Mouse (Mus musculus): ENCODE results near the gene Foxp1. TPM values are rescaled to one million over a fixed set of nuclear protein-coding genes. Genes with fewer than 3 reads are reported as not detected.

Gene Foxp1
- total RNA-seq, 2 experiments from 2014 or later, result 44.7 to 51.6 TPM

DNA sequence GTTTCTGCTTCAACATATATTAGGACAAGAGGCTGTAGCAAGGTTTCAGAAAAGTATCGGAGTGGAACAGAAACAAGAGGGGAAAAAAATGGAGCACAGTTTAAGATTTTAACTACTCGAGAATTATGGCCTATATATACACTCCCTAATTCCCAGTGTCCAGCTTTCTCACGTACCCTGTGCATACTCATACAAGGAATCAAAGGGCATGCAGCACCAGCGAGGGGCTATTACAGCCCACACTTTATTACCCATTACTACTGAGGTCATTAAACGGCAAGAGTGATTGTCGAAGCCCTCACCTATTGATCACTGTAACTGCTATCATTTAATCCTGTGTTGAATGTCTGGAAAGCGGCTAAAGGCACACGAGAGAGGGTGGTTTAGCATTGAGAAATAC, 502.8 kb downstream of the Foxp1 start:
- DNase-seq, result no peak

DNA sequence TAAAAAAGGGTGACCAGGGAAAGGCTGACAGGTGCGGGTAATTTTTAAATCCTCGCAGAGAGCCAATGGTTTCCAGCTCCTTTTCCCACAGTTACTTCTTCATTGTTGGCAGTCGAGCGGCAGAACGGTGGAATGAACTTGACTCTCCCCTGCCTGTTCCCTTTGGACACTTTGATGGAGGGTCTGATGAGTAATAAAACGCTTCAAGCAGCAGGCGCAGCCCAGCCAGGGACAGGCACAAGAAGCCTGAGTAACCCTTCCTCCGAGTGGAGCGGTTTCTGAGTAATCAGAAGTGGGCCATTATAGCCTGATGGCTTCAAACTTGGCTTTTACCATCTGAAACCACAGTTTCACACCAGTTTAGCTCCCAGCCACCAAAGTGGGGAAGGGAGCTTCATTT, 503.3 kb downstream of the Foxp1 start:
- DNase-seq, result peak; percentile 48

DNA sequence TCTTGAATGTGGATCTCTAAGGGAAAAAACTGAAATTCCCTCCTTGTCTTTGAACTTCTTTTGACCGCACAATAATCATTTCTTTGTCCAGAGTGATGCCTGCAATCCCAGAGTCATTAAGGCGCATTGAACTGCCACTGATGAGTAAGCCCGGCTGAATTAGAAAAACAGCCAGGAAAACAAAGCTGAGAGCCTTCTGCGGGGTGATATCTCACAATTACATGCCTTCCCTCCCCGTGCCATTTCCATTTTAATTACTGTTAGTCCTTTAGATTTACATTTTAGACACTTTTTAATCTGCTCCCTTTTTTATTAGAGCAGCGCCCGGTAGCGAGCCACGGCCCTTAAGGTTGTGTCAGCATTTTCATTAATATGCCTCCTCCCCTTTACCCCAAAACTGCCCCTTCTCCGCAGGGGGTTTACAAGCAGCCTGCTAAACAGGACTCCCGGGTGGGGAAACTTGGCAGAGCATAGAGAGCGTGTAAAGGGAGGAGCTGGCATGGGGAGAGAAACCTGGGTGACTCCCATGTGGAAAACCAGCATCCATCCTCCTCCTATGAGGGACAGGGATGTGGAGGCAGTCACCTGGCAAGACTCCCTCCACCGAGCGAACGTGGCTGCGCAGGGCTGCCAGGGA, 508.5 kb downstream of the Foxp1 start:
- no peak for DNase-seq

DNA sequence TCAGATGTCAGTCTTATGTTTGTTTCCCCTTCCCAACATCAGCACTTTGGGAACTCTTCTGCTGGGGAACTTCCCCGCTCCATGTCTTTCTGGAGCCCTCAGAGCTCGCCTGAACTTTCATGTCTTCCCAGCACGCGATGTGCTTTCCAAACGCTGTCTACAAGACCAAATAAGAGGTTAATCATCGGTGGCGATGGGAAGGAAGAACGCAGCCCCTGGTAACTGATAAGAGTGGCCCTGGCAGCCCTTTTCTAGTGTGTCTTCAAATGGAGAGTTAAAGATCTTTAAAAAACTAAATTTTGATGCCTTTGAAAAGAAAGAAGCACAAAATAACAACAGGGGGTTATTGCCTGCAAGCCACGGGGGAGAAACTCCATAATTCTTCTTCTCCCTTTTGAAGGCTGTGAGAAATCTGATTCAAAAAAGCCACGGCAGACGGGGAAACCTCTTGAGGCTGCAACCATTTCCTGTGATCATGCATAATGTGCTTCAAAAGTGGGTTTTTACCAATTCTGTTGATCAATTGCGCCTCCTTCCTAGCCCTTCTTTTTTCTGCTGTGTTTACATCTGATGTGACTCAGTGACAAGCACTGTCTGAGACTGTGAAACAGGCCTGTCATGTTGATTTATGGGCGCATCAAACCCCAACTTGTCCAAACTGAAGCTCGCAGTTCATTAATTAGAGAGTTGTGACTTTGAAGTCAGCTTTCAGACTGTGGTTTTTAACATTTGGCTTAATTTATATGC, 509.2 kb downstream of the Foxp1 start:
- no peak for DNase-seq

DNA sequence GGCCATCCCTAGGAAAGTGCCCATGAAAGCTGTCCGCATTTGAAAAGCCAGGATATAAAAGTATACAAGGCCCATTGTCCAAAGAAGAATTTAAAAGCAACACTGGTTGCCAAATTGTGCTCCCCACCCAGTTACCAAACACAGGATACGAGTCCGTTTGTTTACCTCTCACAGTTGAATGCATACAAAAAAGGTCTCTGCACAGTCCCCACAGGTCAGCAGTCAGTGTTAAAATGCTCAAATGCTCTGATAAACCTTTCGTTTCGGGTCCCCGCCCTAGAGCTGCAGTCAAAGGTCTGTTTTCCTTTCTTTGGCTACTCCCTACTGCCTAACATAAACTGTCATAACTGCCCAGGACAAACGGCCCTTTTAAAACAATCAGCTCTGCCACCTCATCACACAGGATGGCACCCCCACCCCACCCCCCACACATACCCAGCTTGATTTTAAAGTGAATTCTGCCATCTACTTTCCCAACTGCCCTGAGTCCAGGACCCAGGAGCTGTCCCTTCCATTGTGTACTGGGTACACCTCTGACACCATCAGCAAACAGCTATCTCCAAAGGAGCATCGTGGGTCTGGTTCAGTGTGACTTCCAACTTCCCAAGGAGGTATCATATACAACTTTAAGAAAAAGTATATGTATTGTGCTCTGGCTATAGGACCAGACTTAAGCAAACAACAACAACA, 510.5 kb downstream of the Foxp1 start:
- no peak for DNase-seq

DNA sequence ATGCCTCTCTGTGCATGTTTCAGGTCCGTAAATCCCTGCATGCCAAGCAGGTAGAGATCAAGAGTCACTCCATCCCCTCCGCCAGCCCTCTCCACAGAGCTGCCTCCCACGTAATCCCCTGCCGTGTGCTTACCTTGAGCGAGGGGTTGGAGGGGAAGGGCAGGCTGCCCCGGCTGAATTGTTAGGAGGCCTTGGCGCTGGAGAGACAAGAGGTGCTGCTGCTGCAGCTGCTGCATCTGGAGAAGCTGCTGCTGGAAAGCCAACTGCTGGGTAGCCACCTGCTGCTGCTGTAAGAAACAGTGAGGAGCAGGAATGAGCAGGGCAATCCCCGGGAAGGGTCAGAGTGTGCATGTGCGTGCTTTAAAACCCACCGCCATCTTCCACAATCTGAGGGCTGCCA, 512.8 kb downstream of the Foxp1 start:
- DNase-seq, result no peak

DNA sequence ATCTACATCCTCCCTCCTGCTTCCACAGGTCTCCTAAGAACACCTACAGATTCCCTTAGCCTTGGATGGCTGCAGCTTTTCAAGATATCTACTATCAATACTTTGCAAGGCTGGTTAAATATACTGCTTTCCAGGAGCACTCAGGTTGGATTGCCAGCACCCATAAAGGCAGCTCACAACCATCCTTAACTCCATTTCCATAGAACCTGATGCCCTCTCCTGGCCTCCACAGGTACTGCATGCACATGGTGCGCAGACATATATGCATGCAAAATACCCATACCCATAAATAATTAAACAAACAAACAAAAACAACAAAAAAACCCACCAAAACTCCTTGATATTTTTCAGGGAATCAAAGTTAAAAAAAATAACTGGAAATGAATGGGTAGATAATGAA, 514.0 kb downstream of the Foxp1 start:
- DNase-seq, result no peak

DNA sequence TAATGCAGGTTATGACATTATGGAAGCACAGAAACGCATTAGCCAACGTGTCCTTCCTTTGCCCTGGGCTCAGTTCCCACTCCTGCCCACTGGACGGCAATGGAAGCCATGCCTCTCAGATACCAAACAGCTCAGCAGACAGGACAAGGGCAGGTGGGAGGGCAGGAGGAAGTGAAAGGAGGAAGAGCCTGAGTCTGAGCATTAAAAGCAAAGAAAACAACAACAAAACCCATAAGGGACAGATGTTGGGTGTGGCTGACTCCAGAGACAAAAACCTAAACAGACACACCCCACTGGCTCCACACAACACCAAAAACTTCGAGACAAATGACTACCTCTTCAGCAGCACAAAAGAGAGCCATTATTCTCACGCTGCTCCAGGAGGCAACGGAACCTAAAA, 515.0 kb downstream of the Foxp1 start:
- DNase-seq, result no peak

DNA sequence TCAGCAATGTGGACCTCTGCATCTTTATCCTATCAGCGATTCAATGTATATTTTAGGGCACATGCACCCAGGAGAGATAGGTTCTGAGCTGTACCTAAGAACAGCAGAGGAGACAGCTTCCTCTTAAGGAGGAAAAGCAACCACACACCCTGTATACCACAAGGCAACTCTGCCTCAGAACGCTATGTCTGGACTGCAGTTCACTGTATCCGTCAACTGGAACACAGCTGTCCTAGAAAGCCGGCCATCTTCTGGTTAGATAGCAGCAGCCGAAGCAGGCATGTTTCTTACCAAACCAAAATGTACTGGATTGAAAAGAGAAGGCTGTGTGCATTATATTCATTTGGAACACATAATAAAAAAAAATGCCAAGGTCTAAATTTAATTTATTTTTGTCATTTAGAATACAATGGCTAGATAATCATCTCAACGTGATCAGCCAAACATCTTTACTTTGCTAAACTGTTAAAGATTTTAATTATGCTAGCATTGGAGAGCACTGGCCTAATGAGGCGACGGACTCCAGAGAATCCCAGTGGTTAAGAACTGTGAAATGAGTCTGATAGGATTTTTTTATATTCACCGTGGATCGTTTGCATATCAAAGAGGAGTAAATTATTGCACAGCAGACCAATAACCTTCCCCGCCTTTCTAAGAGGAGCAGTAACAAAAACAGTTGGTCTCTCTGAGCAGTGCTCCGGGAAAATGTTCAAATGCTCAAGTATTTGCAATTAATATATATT, 518.1 kb downstream of the Foxp1 start:
- no peak for DNase-seq

DNA sequence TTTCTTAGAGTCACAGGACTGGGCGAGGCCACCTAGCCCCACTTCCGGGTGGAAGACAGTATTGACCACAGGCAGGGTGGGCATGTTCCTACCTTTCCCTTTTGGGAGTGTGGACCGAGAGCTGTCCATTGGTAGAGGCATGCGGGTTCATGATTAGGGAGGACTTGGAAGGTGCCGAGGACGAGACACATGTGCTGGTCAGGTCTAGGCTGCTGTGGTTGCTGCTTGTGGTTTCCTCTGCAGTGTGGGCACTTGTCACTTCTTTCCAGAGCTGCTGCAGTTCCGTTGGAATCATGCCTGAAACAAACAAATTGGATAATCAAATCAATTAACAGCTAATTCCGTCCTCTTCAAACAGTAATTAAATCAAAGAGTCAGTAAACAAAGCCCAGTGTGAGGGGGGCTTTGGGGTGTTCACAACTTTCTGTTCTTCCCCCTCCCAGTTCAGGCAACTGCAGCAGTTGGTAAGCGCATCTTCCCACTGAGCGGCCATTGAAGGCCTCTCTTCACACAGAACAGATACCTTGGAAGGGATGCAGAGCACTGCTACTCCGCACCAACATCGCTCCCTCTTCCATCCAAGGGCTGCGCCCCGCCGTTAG, 519.3 kb downstream of the Foxp1 start:
- no peak for DNase-seq

DNA sequence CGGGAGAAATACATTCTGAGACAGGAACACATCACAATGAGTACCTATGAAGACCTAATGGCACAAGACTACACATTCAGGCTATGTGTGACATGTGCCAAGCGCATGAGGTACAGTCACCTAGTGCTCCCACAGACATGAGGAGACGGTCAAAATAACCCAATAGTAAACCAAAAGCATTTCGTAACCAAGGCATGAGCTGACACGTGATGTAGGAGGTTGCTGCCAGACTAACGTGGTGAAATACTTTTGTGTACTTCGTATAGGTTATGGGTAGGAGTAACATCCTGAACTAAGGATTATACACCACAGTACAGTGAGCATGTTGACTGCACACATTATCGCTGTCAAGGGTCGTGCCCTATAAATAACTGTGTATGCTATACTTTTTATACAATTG, 520.9 kb downstream of the Foxp1 start:
- no peak for DNase-seq

DNA sequence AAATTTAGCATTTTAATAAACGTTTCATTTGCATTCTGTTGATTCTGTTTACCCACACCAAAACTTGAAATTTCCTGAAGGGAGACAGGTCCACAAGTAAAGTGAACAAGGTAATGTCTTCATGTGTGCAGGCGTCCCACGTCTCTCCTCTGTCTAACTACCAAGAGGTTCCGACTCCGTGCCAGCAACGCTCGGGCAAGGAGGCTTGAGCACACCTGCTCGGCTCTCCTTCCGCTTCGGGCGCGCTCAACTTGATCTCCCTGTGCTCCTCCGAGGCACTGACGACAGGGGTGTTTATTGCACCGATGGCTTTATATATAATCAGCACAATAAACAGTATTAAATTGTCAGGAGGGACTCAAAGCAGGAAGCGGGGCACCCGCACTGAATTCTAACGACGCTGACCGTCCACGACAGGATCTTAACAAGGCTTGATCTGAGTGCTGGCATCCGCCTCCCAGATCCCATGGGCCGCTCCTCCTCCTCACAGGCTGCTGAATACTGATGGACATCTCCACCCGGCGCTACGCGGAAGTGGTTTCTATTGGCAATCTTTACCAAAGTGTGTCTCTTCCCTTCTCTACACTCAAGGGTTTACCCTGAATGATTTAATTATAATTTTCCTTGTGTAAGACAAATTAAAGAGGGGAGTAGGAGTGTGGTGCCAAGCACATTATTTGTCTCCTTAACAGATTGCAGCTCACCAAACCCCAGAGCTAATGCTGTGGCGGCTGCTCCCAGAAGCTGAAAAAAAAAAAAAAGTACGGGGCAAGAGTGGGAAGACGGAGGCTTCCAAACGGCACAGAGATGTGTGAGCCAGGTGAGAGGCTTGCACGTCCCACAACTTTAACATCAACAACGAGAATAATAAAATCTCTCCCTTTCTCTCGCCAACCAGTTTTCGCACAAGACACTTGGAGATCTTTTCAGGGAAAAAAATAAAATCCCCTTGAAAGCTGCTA, 523.3 kb downstream of the Foxp1 start:
- DNase-seq, result no peak

DNA sequence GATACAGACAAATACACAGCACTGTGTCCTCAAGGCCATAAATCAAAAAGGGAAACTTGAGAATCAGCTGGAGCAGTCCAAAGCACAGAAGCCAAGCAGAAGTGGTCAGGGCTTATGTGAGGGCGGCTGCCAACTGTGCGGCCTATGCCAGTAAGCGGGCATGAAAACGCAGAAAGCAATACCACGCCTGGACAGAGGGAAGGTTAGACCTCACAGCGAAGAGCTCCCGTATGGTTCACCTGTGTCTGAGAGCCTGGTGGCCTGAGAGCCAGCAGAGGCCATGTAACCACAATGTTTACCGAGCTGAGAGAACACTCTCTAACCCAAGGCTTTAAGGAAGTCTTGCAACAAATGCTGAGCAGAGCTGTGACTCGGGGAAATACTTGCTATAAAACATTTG, 524.8 kb downstream of the Foxp1 start:
- peak; percentile 28 for DNase-seq

DNA sequence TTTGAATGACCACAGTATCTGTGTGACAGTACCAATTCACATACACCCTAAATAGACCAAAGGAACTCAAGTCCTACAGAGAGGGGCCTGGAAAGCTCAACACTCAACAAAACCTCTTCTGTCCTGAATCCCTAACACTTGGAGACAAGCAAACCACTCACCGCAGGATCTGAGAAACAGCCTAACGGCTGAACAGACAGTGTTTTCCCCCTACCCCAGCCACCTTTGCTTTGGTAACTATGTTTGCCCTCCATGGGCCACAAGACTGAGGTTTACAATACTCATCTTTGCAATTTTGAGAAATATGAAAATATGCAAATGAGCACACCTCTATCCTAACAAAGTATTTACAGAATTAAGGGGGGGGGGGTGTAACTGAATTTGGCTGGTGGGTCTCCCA, 525.7 kb downstream of the Foxp1 start:
- DNase-seq, result no peak

DNA sequence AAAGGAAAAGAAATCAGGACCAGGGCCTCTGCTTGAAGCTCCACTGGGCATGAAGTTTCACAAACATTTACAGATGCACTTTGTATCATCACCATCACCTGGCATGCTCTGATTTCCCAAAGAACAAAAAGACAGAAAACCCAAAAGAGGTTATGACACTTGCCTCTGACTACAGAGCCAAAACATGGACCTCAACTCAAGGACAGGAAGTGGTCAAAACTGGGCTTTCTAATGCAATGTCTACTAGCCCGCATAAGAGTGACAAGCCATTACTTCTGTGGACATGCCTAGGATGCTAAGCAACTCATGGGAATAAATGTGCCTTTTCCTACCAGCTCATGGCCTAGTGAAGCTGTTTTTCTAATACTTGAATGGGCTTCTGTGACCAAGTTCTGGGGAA, 526.2 kb downstream of the Foxp1 start:
- no peak for DNase-seq

DNA sequence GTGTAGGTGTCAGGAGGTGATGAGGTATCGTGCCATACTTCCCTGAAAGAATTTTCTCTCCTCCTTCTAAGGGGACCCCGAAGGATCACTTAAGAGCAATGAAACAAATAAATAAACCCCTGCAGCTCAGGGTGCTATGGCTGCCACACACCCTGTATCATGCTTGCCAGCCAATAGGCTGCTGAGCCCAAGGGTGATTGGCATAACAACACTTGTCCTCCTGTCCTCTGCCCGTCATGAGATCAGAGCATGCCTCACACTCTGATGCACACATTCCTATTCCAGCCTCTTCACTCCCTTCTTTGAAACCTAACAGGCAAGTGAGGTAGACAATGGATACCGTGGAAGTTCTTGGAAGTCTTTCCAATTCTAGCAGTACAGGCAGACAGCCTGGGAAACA, 526.8 kb downstream of the Foxp1 start:
- no peak for DNase-seq

DNA sequence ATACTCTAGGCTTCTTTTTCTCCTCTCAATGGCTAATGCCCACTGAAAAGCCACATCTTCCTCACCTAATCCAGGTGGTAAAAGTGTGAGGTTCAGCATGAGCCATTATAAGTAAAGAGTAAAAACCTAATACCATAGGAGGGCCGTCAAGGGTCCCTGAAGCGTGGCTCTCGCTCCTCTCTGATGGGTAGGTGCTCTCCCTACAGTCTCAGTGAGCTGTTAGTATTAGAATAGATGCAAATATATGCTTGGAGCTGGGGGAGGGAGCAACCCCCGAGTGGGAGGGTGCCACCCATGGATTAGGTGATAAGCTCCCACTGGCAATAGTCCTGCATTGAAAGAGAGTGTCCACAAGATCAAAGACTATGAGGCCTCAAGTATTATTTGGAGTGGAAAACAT, 527.6 kb downstream of the Foxp1 start:
- DNase-seq, result no peak

DNA sequence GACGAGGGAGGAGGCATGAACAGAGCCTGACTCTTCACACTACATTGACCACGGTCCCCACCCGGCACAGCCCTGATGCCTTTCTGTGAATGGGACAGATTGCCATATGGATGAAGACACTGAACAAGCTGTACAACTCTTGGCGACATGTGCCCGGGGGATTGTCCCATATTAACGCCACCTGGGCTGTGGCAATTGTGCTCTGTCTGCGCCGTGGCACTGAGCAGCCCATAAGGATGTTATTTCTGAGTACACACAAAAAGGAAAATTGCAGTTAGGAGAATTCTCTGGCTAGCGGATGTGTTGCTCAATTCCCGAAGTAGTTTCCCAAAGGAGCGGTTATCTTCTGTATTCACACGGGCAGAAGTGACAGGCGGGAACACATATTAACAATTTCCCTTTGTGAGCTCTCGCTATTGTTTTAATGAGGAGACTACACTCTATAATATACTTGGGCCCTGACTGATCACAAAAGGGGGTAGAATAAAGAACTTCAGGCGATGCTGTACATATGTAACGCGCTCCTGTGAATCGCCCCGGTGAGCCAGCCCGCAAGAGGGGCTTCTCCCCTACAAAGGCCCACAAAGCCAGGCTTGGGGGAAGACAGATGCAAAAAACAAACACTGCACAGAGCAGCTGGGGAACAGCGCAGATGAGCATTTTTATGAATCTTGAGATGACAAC, 528.3 kb downstream of the Foxp1 start:
- no peak for DNase-seq

DNA sequence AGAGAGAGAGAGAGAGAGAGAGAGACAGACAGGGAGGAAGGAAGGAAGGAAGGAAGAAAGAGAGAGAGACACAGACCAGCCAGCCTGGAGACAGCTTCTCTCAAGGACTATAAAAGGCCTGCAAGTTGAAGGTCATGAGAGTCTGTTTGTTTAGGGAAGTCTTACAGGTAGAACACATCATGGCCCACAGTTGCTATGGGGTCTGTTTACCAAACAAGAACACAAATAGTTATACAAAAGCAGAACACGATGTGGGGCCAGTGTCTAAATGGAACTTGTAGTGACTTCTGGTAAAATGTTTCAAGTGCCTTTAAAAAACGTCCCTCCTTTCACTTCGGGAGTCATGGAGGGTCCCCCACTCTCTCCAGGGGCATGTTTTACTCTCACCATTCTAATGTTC, 529.3 kb downstream of the Foxp1 start:
- DNase-seq, result no peak

DNA sequence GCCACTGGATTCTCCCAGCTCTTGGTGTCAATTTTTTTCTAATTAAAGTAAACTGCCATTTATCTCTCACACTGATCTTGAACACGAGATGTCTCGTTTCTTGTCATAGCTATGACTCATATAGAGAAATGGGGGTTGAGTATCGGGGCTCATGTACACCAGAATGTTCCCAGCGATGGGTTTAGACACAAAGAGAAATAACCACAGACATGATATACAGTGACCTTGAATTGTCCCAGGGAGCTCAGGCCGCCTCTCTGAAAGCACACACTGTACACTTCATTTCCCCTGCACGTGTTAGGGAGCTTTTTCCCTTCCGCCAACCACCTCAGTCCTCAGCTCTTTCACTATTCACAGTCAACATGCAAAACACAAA, 529.8 kb downstream of the Foxp1 start:
- DNase-seq, result no peak
